Mouse (Mus musculus) lung, adult 2 months (tissue): Measurements from ENCODE around the gene Fgfr1op2.

Experiments used
- CTCF ChIP-seq: fragments of 200-500 bp; IDR thresholded peaks from 2 replicates; pipeline ENCODE4 v1.5.1; 2011; ENCODE audit warnings: mild to moderate bottlenecking, low read length, control low read depth; ENCODE audit not compliant: insufficient read depth
- POLR2A ChIP-seq: fragments of 200-500 bp; IDR thresholded peaks from 2 replicates; pipeline ENCODE4 v1.6.1; 2011; ENCODE audit warnings: low read depth, mild to moderate bottlenecking, control low read depth, low read length, borderline replicate concordance; ENCODE audit errors: extremely low read depth

DNA sequence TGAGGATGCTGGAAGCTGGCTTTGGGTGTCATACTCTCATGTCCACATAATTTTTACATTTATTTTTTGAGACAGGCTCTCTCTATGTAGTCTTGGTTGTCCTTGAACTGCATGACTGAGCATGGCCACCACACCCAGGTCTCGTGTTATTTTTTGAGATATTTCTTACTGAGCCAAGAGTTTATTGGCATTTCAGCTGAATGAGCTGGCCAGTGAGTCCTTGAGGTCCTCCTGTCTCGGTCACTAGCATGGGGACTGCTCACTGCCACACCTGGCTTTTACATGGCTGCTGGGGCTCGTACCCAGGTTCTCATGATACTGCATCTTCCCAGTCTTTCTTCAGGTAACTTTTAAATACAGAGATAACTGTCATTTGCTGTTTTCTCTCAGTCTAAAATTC is 36.6 kb upstream of the Fgfr1op2 start:
- TF ChIP-seq CTCF (no peak), POLR2A (no peak)
